Mouse (Mus musculus): ENCODE measurements around the gene Cstad.

Cstad gene

DNA sequence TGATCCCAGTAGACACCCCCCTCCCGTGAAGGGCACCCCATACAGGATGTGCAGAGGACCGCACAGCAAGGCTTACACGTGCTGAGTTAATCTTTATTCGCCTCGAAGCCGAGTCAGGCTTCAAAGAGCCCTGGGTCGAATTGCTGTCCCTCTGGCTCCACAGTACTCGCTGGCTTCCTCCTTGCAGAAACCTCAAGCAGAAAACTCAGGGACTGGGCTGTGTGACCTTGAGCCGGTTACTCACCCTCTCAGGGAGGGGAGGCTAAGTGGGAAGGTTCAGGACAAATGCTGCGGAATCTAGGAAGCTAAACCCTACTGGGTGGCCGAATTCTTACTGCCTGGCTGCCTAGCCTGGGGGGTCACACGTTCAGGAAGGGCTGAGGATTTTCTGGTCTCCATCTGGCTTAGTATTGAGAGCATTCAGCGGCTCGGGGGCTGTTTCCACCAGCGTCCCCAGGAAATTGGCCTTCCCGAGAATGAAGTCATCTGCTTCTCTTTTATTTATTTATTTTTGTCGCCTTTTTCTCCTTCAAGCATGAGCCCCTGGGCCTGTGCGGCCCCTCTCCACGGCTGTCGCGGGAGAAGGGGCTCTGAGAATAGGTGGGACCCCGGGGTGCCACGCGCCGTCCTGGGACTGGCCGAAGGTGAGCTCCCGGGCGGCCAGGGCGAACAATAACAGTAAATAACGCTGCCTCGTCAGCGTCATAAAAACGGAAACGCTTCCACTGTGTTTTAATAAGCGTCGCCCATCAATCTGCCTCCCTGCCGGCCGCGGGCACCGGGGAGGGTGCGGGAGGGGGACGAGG is 63.0 kb downstream of the Cstad start:
- CTCF ChIA-PET, result interaction anchor here (0.6 to 0.8 kb wide), 2 partner anchors 40 to 67 kb away, joined by 3 read pairs; no protein-coding TSS in a partner anchor

DNA sequence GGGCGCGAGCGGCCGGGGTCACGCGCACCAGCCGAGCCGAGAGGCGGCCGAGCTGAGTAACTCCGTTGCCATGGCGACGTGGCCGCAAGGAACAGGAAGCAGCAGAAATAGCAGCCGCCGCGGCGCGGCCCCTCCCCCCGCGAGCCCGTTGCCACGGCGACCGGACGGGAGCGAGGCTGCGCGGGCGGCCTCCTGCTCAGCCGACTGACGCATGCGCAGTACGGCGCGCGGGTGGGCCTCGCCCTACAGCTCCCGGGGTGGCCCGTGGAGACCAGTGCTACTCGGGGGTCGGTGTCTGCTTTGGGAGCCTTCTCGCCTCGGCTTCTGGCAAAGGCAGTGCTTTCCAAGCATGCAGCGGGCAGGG is 63.6 kb downstream of the Cstad start:
- CTCF ChIA-PET, result no interaction called here

All from spleen, embryonic (tissue).